Mouse (Mus musculus): Measurements from ENCODE around the gene Satb2. TPM values are rescaled to one million over a fixed set of nuclear protein-coding genes. Genes with fewer than 3 reads are reported as not detected.

The Satb2 gene
- total RNA-seq, 2 experiments from 2014 or later: 16.4 to 17.7 TPM

- DNase-seq: peak; percentile 92 to 93
Observed at GRCm38 (mm10) chr1:56972950-56973592, 5.4 kb downstream of the Satb2 start.

DNA sequence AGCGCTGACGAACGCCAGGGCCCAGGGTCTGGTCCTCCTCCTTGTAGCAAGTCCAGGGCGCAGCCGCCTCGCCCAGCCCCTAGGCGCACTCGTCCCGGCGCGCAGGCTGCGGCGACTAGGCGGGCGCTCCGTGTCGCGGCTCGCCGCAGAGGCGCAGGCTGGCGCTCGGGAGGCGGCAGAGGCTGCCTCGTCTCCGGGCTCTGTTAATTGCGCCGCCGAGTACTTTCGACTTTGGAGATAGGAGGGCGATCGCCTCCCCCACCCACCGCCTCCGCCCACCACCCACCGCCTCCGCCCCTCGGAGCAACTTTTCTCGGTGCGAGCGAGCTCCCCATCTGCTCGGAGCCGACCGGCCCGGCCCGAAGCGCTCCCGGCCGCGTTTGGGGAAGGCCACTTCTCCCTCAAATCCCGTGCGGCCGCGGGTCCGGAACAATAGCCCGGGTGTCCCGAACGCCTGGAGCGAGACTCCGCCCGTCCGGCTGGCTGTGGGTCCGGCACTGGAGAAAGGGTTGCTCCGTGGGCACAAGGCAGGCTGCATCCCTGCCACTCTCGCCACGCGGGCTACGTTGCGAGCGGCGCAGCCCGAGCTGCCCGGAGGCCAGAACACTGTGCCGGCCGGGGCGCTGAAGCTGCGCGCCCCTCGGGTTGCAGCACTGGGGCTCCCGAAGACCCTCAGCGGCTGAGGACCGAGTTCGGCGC, 6.0 kb downstream of the Satb2 start:
- DNase-seq: peak; percentile 42 to 43

DNA sequence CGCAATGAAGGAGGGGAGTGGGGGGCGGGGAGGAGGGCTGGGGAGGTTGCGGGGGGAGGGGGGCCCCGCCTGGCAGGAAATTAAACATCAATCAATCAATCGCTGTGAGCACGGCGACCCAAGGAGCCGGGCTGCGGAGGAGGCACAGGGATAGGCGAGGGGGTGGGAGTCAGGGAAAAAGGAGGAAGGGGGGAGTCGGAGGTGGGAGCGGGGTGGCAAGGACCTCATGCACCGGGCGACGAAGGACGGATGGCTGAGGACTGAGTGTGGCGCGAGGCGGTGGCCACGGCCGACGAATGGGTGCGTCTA, 6.6 kb downstream of the Satb2 start:
- no peak for DNase-seq

DNA sequence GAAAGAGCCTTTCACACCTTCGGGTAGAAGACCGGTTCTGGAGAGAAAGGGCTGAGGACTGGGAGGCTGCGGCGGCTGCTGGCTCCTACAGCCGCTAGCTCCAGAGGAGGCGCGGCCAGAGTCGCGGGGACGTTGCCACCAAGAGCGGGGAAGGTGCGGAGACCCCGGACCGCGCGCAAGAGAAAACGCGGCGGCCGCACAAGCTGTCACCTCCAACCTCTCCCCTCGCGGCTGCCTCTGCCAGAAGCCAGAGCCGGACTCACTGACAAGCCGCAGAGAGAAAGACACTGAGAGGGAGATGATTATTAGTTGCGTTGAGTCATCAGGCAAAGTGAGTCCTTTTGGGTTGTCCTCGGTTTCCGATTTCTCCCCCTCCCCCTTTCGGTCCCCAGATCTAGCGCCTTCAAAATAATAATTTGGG, 7.0 kb downstream of the Satb2 start:
- peak in 1 of 2 experiments; percentile 7 for DNase-seq

- peak in 1 of 2 experiments; percentile 16 for DNase-seq
Observed at GRCm38 (mm10) chr1:56970740-56971141, 7.7 kb downstream of the Satb2 start.

DNA sequence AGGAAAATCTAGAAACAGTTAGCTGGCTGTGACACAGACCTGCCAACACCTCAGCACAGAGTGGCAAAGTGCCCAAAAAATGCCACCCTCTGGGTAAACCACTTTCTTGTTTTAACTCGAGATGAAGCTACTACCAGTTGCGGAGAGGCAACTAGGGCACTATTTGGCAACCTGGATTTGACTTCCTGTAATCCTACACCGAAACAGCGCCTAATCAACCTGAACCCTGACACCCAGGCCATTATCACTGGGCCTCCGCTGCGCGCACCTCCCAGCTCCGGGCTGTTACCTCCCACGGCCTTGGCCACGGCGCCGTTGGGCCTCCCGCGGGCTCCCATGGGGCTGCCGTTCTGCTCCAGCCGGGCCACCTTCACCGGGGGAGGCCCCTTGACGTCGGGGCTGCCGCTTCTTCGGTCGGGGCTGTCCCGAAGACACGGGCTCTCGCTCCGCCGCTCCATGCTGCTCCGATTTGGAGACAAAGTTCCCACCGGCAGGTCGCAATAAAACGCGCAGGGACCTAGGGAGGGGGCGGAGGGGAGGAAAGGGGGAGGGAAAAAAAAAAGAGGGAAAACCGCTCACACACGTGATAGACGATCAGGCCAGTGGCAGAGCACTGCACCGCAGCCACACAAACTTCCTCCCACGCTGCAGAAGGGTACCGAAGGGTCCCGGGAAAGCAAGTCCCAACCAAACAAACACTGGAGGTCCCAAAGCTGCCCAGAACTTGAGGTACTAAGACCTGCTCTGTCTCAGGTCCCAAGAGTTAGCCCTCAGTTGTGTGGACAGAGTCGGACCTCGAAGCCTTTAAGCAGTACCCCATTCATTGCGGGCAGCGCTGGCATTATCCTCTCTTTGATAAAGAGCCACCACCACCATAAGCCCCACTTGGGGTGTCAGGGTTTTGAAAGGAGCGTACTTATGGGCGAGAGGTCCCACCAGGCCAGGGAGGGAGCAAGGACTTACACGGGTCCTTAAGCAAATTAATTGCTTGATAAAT, 8.8 kb downstream of the Satb2 start:
- DNase-seq: peak in 1 of 2 experiments; percentile 6

DNA sequence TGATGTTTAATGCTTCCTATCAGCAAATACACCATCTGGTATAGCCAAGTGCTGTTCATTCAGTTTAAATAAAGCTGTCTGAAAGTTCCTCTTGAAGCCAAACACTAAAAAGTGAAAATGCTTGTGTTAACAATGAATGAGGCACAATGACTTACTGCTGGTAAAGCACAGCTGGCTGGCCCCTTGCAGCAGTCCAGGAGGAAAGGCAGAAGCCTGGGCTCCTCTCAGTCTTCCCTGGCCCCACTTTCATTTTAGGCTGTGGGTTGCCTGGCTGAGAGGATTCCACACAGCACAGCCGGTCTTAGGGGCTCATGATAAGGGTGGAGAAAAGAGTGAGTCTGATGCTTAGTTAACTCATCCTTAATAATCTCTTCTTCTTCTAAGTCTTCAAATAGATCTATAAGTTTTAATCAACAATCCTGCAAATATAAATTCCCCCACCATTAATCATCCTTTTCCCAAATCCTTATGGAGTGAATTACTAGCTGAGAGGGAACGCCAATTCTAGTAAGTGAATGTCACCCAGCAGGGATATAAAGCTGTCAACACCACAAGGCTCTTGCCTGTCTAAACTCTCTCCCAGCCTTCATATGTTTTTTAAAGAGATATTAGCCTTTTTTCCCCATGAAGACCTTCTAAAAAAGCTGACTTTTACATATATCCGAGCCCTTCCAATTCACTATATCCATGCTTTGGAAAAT, 12.4 kb downstream of the Satb2 start:
- peak in 1 of 2 experiments; percentile 9 for DNase-seq

DNA sequence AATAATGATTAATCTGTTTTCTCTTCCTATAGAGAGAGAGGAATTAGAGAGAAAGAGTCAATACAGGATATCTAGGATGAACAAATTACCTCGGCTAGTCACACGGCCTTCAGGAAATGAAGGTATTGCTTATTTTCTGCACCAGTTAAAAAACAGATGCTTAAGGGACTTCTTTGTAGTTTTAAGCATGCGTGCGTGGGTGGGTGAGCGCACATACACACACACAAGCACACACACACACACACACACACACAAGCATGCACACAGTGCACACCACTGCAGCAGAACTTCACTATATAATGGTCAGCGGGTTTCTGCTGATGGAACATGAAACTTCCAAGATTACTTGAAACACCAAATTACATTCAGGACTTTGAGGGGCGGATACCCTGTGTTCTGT, 14.0 kb downstream of the Satb2 start:
- no peak for DNase-seq

GRCm38 (mm10) chr1:56963291-56963690, 15.2 kb downstream of the Satb2 start:
- DNase-seq: no peak

GRCm38 (mm10) chr1:56958996-56959395, 19.5 kb downstream of the Satb2 start:
- no peak for DNase-seq

DNA sequence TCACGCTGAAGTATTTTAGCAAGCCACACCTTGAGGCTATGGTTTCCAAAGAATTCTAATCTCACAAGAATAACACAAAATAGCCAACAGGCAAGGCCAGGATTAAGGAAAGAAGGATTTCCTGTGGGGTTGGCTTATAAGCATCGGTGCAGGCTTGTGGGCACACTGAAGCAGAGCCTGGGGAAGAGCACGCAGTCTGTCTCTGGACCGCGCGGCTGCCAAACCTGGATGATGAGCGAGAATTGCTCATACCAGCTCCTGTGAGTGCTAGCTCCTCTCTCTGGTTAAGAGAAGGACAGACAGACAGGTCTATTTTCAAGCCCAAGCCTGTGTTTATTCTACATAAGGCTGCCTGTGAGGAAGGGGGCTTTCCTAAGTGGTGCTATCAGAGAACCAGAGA, 20.5 kb downstream of the Satb2 start:
- DNase-seq: no peak

- no peak for DNase-seq
Observed at GRCm38 (mm10) chr1:56956811-56957210, 21.6 kb downstream of the Satb2 start.

DNA sequence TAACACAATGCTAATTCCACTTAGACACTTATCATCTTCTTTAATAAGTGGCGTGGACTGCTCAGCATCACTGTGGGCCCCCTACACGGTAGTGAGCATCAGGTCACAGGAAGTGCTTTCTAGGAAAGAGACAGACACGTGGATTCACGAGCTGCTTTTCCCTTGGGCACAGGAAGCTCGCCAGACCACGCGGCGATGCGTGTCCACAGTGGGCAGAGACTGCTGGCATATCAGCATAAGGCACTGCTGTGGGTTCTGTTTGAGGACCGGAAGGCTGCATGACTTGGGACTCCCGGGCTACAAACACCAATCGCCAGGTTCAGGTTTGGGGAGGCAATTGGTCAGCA, 22.7 kb downstream of the Satb2 start:
- DNase-seq: no peak

DNA sequence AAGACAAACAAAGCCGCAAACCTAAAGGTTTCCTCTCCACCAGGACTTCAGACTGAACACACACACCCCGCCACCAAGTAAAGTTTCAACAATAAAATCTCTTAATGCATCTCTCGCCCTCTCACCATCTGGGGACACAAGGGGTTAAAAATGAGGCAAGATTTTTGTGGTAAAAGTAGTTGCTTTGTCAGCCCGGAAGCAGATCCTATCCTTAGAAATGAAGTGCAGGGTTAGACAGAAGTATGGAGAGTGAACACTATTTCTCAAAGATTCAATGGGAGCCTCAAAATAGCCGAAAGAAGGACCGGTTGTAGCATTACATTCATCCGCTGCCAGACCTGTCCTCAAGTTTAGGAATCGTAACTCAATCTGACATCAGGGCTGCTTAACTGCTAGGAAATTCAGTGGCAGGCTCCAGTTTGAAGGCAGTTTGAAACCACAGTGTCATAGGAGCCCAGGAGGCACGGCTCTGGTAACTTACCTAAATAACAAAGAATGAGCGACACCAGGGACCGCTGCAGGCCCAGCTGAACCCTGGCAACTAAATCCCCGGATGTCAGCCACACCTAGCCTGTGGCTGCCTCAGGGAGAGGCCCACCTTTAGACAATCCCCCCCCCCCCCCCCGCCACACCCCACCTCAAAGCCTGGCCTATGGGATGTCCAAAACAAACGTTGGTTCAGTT, 23.3 kb downstream of the Satb2 start:
- no peak for DNase-seq

DNA sequence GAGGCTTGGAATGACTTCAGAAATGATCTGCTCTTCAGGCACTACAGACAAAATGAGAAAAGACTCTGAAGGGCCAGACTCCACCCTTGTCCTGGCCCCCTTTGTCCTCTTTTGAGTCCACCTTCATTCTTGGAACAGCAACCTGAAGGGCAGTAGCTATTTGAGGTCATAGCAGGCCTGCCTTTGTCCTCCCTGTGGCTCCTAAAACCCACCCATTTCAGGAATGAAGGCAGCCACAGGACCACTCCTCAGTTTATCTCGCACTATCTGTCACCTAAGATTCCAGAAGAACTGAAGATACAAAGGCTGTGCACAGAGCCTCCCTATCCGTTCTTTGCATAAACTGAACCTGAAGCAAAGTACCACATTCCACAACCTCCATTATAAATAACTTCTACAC, 24.9 kb downstream of the Satb2 start:
- no peak for DNase-seq

DNA sequence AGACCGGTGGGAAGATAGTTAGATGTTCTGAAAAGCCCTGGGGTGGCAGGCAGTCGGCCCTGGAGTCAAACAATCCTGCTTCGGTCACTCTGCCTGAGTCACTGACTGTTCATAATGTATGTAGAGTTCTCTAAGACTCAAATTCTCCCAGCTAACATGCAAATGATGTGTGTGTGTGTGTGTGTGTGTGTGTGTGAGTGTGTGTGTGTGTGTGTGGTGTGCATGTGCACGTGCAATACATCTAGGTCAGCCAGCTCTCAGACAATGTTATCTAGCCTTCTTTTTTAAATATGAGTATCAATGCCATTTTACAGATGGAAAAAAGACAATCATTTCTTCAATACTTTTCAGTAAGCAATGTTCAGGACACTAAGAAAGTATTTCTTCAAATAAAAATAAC, 26.5 kb downstream of the Satb2 start:
- DNase-seq: no peak

GRCm38 (mm10) chr1:56951525-56951924, 26.9 kb downstream of the Satb2 start:
- DNase-seq: no peak

- no peak for DNase-seq
Observed at GRCm38 (mm10) chr1:56939432-56939831, 39.0 kb downstream of the Satb2 start.

GRCm38 (mm10) chr1:56938432-56938831, 40.0 kb downstream of the Satb2 start:
- no peak for DNase-seq

DNA sequence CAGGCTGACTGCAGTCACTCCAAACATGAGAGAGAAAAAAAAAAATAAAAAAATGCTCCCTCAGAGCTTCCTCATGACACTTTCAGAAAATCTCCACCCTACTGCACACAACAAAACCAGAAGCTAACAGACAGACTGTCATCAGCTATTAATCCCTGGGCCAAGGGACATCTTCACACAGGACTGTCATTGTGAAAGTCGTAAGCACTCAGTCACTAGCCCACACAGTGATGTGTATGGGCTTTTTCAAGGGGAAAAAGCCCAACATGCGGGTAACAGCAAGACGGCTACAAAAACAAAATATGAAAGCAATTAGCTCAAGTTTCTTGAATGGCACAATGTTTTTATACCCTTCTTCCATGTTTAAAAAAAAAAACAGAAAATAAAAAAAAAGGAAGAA, 41.9 kb downstream of the Satb2 start:
- no peak for DNase-seq

DNA sequence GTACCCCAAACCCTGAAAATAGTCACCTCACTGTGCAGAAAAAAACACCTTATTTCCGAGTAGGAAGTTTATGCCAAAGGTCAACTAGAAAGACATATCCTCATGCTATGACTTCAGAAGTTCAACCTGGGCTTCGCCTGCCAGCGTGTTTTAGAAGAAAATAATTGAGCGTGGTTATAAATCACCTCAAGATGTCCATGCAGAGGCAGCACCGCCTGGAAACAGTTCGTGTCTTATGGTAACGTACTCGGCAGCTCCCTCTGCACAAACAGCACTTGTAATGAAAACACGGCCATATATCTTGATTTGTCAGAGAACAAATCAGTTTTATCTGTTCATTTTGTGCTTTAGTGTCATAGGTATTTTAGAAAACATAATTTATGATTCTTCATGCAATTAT, 44.6 kb downstream of the Satb2 start:
- no peak for DNase-seq

DNA sequence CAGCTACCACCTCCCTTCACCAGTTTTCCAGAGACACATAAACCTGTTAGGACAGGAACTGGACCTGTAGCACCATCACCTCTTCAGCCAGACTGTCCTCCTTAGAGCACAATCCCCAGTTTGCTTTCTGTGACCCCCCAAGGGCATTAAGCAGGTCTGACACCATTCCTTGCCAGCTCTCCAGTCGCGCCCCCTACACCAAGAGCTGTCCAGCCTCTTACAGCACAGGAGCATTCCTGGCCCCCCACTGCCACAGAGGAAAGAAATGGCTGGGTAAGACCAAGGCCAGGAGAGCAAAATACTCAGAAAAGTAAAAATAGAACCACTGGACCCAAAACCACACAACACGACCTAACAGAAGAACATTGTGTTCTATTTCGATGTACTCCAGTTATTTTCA, 48.4 kb downstream of the Satb2 start:
- no peak for DNase-seq

Data from layer of hippocampus, postnatal 36 days (tissue).